Mouse (Mus musculus) neural tube, embryonic 11.5 days (tissue): Measurements from ENCODE around the gene Ubr4. TPM values are rescaled to one million over a fixed set of nuclear protein-coding genes. Genes with fewer than 3 reads are reported as not detected.

Source experiments
- ATAC-seq: fragments of 200-750 bp; cut with Nextera tagmentation; 2 replicates; pipeline ENCODE4 v1.8.0; 2017; ENCODE audit warnings: moderate number of reproducible peaks, mild to moderate bottlenecking, moderate TSS enrichment, moderate library complexity; ENCODE audit not compliant: insufficient read depth, low FRiP score, low TSS enrichment
- DNase-seq: peaks from one replicate; pipeline ENCODE4 v3.0.0-alpha.2; 2015; ENCODE audit warnings: low spot score
- H3K27ac ChIP-seq: fragments of 300-500 bp; sonication (generic); 2 replicates; pipeline ENCODE4 v1.5.1; 2014; ENCODE audit warnings: low read depth, mild to moderate bottlenecking, low read length
- H3K27me3 ChIP-seq: fragments of 300-500 bp; sonication (generic); 2 replicates; pipeline ENCODE4 v1.6.1; 2014; ENCODE audit warnings: mild to moderate bottlenecking, low read length, mixed read lengths; ENCODE audit not compliant: control insufficient read depth, insufficient read depth
- H3K36me3 ChIP-seq: fragments of 300-500 bp; sonication (generic); 2 replicates; pipeline ENCODE4 v1.6.1; 2014; ENCODE audit warnings: mild to moderate bottlenecking, low read length, moderate library complexity, mixed read lengths; ENCODE audit not compliant: control insufficient read depth, insufficient read depth
- H3K4me1 ChIP-seq: fragments of 300-500 bp; sonication (generic); 2 replicates; pipeline ENCODE4 v1.6.1; 2014; ENCODE audit warnings: low read length, mixed read lengths; ENCODE audit not compliant: control insufficient read depth, insufficient read depth
- H3K4me2 ChIP-seq: fragments of 300-500 bp; sonication (generic); 2 replicates; pipeline ENCODE4 v1.6.1; 2014; ENCODE audit warnings: low read depth, mild to moderate bottlenecking, moderate library complexity
- H3K4me3 ChIP-seq: fragments of 300-500 bp; sonication (generic); 2 replicates; pipeline ENCODE4 v1.5.1; 2014; ENCODE audit warnings: low read depth, low read length
- H3K9ac ChIP-seq: fragments of 300-500 bp; sonication (generic); 2 replicates; pipeline ENCODE4 v1.6.1; 2014; ENCODE audit warnings: mild to moderate bottlenecking, low read length
- H3K9me3 ChIP-seq: fragments of 300-500 bp; sonication (generic); 2 replicates; pipeline ENCODE4 v1.6.1; 2016; ENCODE audit warnings: low read length; ENCODE audit not compliant: control insufficient read depth
- WGBS: fragments of 180-500 bp; shearing (Covaris S2); extraction: QIAGEN DNeasy Blood & Tissue Kit; methylation state at CpG from one replicate; pipeline ENCODE4 v1.1.7; 2014; 5-methylcytosine and 5-hydroxymethylcytosine counted together
- polyA plus RNA-seq: library from polyadenylated mRNA; unstranded; fragments of >200 nt; fragmentation: Nextera tagmentation; extraction: Ambion mirVana; gene quantifications from 2 replicates; pipeline ENCODE4 v1.2.1, GENCODE M21; 2014

Gene Ubr4
- polyA plus RNA-seq, 1 experiment from 2014 or later = 92.1 TPM

GRCm38 (mm10) chr4:139343718-139344117 is 8.7 kb upstream of the Ubr4 start:
- Histone ChIP-seq H3K27me3 (no peaks in the 10 kb centered on the region), H3K4me1 (no peaks in the 10 kb centered on the region), H3K4me2 (no peak overlapping the region), H3K9me3 (no peaks in the 10 kb centered on the region), H3K36me3 (peaks cover 5% of the 10 kb centered on the region), H3K9ac (no peak overlapping the region), H3K27ac (no peak overlapping the region), H3K4me3 (no peak overlapping the region)
- WGBS = 86% methylated on average over 5 of the region's 5 CpGs
- ATAC-seq (no peak), DNase-seq (no peak)

GRCm38 (mm10) chr4:139345416-139346019 is 6.9 kb upstream of the Ubr4 start:
- H3K27me3 ChIP-seq = no peaks in the 10 kb centered on the region
- no peak overlapping the region for H3K9ac ChIP-seq
- H3K36me3 ChIP-seq = peaks cover 11% of the 10 kb centered on the region
- H3K4me2 ChIP-seq = no peak overlapping the region
- WGBS = 77% methylated on average over 23 of the region's 23 CpGs
- DNase-seq (no peak), ATAC-seq (no peak)
- H3K27ac ChIP-seq = no peak overlapping the region
- H3K4me1 ChIP-seq = peaks cover 1% of the 10 kb centered on the region
- H3K4me3 ChIP-seq = no peak overlapping the region
- H3K9me3 ChIP-seq = no peaks in the 10 kb centered on the region

- H3K27me3 ChIP-seq = no peaks in the 10 kb centered on the region
- no peak for DNase-seq
- peak; percentile 45 for ATAC-seq
- peaks cover 17% of the 10 kb centered on the region for H3K4me1 ChIP-seq
- peak overlapping the region; percentile 92 for H3K9ac ChIP-seq
- H3K36me3 ChIP-seq = peaks cover 23% of the 10 kb centered on the region
- peak overlapping the region; percentile 97 for H3K4me2 ChIP-seq
- H3K4me3 ChIP-seq = peak overlapping the region; percentile 76
- H3K9me3 ChIP-seq = no peaks in the 10 kb centered on the region
- WGBS = under 1% methylated on average over 7 of the region's 7 CpGs
- H3K27ac ChIP-seq = peak overlapping the region; percentile 97
These were observed 423 bp downstream of the Ubr4 start for GRCm38 (mm10) chr4:139352832-139353231.

- Histone ChIP-seq H3K4me3 (no peak overlapping the region), H3K4me2 (no peak overlapping the region), H3K36me3 (peaks cover 21% of the 10 kb centered on the region), H3K27me3 (no peaks in the 10 kb centered on the region), H3K9me3 (no peaks in the 10 kb centered on the region), H3K4me1 (peaks cover 5% of the 10 kb centered on the region; the same call in 1 of the 2 replicates), H3K9ac (no peak overlapping the region), H3K27ac (no peak overlapping the region)
- WGBS = 95% methylated on average over 3 of the region's 3 CpGs
- ATAC-seq = no peak
- no peak for DNase-seq
These were observed 4.8 kb downstream of the Ubr4 start for GRCm38 (mm10) chr4:139357211-139357610.

GRCm38 (mm10) chr4:139360761-139361548 is 8.5 kb downstream of the Ubr4 start:
- H3K36me3 ChIP-seq = peaks cover 31% of the 10 kb centered on the region
- no peaks in the 10 kb centered on the region for H3K27me3 ChIP-seq

GRCm38 (mm10) chr4:139367336-139367735 is 14.9 kb downstream of the Ubr4 start:
- H3K36me3 ChIP-seq = peaks cover 32% of the 10 kb centered on the region
- no peak for ATAC-seq
- 93% methylated on average over 3 of the region's 3 CpGs for WGBS

More at GRCm38 (mm10) chr4:139360761-139361548, 8.5 kb downstream of the Ubr4 start:
- no peaks in the 10 kb centered on the region for H3K4me1 ChIP-seq
- H3K27ac ChIP-seq = no peak overlapping the region
- no peak overlapping the region for H3K4me3 ChIP-seq
- no peak overlapping the region for H3K9ac ChIP-seq
- ATAC-seq (no peak), DNase-seq (no peak)
- no peak overlapping the region for H3K4me2 ChIP-seq
- no peaks in the 10 kb centered on the region for H3K9me3 ChIP-seq
- 91% methylated on average over 11 of the region's 11 CpGs for WGBS

GRCm38 (mm10) chr4:139368038-139368437 is 15.6 kb downstream of the Ubr4 start:
- WGBS = 92% methylated on average over 5 of the region's 5 CpGs
- Histone ChIP-seq H3K9ac (no peak overlapping the region), H3K36me3 (peaks cover 32% of the 10 kb centered on the region), H3K4me3 (no peak overlapping the region), H3K27ac (no peak overlapping the region), H3K27me3 (no peaks in the 10 kb centered on the region), H3K9me3 (no peaks in the 10 kb centered on the region), H3K4me1 (no peaks in the 10 kb centered on the region), H3K4me2 (no peak overlapping the region)
- no peak for DNase-seq
- no peak for ATAC-seq

More at GRCm38 (mm10) chr4:139367336-139367735, 14.9 kb downstream of the Ubr4 start:
- H3K9ac ChIP-seq = no peak overlapping the region
- no peak overlapping the region for H3K4me2 ChIP-seq
- no peak overlapping the region for H3K4me3 ChIP-seq
- no peaks in the 10 kb centered on the region for H3K27me3 ChIP-seq
- H3K9me3 ChIP-seq = no peaks in the 10 kb centered on the region
- no peak for DNase-seq
- no peaks in the 10 kb centered on the region for H3K4me1 ChIP-seq
- no peak overlapping the region for H3K27ac ChIP-seq

GRCm38 (mm10) chr4:139373130-139373529 is 20.7 kb downstream of the Ubr4 start:
- no peak for ATAC-seq
- 90% methylated on average over 4 of the region's 4 CpGs for WGBS
- no peak overlapping the region for H3K4me3 ChIP-seq
- no peak overlapping the region for H3K9ac ChIP-seq
- no peak overlapping the region for H3K4me2 ChIP-seq
- no peaks in the 10 kb centered on the region for H3K9me3 ChIP-seq
- no peak overlapping the region for H3K27ac ChIP-seq
- no peaks in the 10 kb centered on the region for H3K4me1 ChIP-seq
- H3K27me3 ChIP-seq = no peaks in the 10 kb centered on the region
- peaks cover 12% of the 10 kb centered on the region for H3K36me3 ChIP-seq
- DNase-seq = no peak

- Histone ChIP-seq H3K36me3 (peaks cover 12% of the 10 kb centered on the region), H3K4me2 (no peak overlapping the region), H3K4me3 (no peak overlapping the region), H3K27me3 (no peaks in the 10 kb centered on the region), H3K9ac (no peak overlapping the region), H3K4me1 (no peaks in the 10 kb centered on the region), H3K27ac (no peak overlapping the region), H3K9me3 (no peaks in the 10 kb centered on the region)
- 91% methylated on average over 10 of the region's 10 CpGs for WGBS
- ATAC-seq = no peak
- no peak for DNase-seq
These were observed 21.1 kb downstream of the Ubr4 start for GRCm38 (mm10) chr4:139373531-139373930.
